Mouse (Mus musculus) spleen, adult 10 weeks (tissue): Measurements from ENCODE around the gene Zfp668. TPM values are rescaled to one million over a fixed set of nuclear protein-coding genes. Genes with fewer than 3 reads are reported as not detected.

Source experiments
- polyA plus RNA-seq: library from polyadenylated mRNA; stranded (reverse); fragments of 350-450 nt; fragmentation: Illumina TruSeq; extraction: RNeasy Lipid Tissue Mini Kit (QIAGEN cat#74804); gene quantifications from one replicate; pipeline ENCODE4 v1.2.3, GENCODE M21; 2015; ENCODE audit warnings: low replicate concordance; ENCODE audit not compliant: insufficient read depth

Gene Zfp668
- 4.0 TPM for polyA plus RNA-seq

GRCm38 (mm10) chr7:127876467-127877348 is at the start of gene Zfp668:
TSS of gene Zfp668 (minus strand) at chr7:127876828.

DNA sequence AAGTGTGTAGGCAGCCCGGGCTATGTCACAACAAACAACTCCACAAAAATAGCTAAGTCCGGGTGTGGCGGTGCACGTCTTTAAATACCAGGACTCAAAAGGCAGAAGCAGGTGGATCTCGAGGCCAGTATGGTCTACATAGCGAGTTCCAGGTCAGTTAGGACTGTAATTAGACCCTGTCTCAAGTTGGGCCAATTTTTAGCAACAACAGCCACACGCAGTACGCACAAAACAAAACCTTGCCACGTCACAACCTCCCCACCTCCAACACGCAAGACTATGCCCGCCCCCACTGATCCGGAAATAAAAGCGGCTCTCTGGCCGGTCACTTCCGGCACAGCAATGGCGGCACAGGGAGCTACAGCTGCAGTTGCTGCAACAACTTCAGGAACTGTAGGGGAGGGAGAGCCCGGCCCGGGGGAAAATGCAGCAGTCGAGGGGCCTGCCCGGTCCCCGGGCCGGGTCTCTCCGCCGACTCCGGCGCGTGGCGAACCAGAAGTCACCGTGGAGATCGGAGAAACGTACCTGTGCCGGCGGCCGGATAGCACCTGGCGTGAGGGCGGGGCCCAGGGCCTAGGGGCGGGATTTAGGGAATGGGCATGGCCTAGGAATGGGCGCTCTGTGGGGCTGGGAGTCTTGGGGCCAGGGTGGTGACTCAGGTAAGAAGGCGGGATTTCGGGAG is 35.7 kb upstream of the Zfp668 start, which contains the start of gene Kat8:
TSS of gene Kat8 (plus strand) at position 327 of the 682 bp plus-strand sequence.

GRCm38 (mm10) chr7:127903971-127904796 is 27.6 kb upstream of the Zfp668 start, which contains the start of gene Bckdk:
TSS of gene Bckdk (plus strand) at chr7:127904082.

GRCm38 (mm10) chr7:127895442-127895841 is 18.8 kb upstream of the Zfp668 start, which contains the start of the genes Gm21974 and Vkorc1:
TSS of gene Gm21974 (minus strand) at chr7:127895454.
TSS of gene Vkorc1 (minus strand) at chr7:127895617.

GRCm38 (mm10) chr7:127890798-127891197 is 14.2 kb upstream of the Zfp668 start, which contains the start of gene Prss53:
TSS of gene Prss53 (minus strand) at chr7:127890970.

DNA sequence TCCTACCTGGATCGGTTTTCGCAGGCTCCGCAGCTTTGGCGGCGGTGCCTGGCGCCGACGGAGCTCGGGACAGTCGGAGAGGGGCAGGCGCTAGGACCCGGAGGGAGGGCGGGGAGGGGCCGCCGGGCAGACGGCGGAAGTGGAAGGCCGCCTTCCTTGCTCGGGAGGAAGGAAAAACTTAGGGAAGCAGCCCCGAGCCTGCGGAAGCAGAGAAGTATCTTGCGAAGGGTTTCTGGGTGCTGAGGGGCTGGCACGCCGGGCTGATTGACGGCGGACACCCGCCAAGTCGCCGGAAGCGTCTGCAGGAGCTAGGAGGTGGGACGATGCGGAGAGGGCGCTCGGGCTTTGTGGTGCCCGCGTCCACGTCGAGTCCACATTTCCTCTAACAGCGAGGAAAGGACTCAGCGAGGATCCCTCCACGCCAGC is 574 bp downstream of the Zfp668 start, which contains the start of gene Zfp646:
TSS of gene Zfp646 (plus strand) at position 181 of the 426 bp plus-strand sequence.

DNA sequence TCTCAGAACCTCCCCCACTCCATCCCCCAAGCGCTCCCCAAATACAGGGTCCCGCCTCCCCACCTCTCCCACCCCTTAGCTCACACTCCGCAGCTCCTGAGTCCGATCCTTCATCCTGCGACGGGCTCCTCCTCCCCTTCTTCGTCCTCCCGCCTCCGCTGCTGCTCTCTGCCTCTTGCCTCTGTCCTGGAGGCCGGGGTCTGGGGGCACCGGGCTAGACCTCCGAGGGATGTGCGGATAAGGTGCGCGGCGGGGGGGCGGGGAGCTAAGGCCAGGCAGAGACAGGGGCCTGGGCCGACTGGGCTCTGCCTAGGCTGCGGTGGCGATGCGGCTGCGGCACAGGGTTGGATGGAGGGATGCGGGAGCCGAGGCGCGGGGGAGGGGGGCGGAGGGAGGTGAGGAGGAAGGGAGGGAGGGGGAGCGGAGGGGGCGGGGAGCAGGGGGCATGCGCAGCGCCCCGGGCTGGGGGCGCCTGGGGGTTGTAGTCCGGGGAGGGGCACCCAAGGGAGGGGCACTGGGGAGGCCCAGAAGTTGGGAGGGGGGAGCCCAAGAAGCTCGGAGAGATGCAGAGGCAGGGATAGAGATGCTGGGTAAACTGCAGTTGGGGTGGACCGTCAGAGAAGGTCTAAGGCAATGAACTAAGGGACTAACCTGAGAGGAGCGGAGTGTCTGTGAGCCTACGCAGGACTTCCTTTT is 52.3 kb downstream of the Zfp668 start, which contains the start of the genes Stx4a and Stx1b:
TSS of gene Stx4a (plus strand) at position 119 of the 696 bp plus-strand sequence.
TSS of gene Stx1b (minus strand) at position 374 of the 696 bp plus-strand sequence.

Other genes starting within 250 kb of the Zfp668 start
- 8.0 TPM for gene Bcl7c, start 167.9 kb downstream of the Zfp668 start, polyA plus RNA-seq
- gene Ctf1, start 164.1 kb downstream of the Zfp668 start, polyA plus RNA-seq, result not detected
- not detected for gene Ctf2, start 144.7 kb downstream of the Zfp668 start, polyA plus RNA-seq
- 6.2 TPM for gene Fbxl19, start 132.3 kb downstream of the Zfp668 start, polyA plus RNA-seq
- gene Orai3, start 107.0 kb downstream of the Zfp668 start, polyA plus RNA-seq, result 32.6 TPM
- gene Setd1a, start 100.2 kb downstream of the Zfp668 start, polyA plus RNA-seq, result 28.5 TPM
- not detected for gene Gm49388, start 91.2 kb downstream of the Zfp668 start, polyA plus RNA-seq
- gene Hsd3b7, start 76.2 kb downstream of the Zfp668 start, polyA plus RNA-seq, result 14.7 TPM
- 96.9 TPM for gene Stx4a, start 52.5 kb downstream of the Zfp668 start, polyA plus RNA-seq
- gene Stx1b, start 52.3 kb downstream of the Zfp668 start, polyA plus RNA-seq, result 1.5 TPM
- 37.8 TPM for gene Zfp646, start 607 bp downstream of the Zfp668 start, polyA plus RNA-seq
- gene Prss53, start 14.1 kb upstream of the Zfp668 start, polyA plus RNA-seq, result 0.25 TPM
- not detected for gene Gm21974, start 18.6 kb upstream of the Zfp668 start, polyA plus RNA-seq
- gene Vkorc1, start 18.8 kb upstream of the Zfp668 start, polyA plus RNA-seq, result 52.3 TPM
- 16.3 TPM for gene Bckdk, start 27.3 kb upstream of the Zfp668 start, polyA plus RNA-seq
- gene Kat8, start 35.7 kb upstream of the Zfp668 start, polyA plus RNA-seq, result 55.2 TPM
- gene Prss8, start 53.3 kb upstream of the Zfp668 start, polyA plus RNA-seq, result not detected
- 1.6 TPM for gene Prss36, start 69.9 kb upstream of the Zfp668 start, polyA plus RNA-seq
- gene Fus, start 90.6 kb upstream of the Zfp668 start, polyA plus RNA-seq, result 960 TPM
- 39.8 TPM for gene Pycard, start 117.0 kb upstream of the Zfp668 start, polyA plus RNA-seq
- gene Trim72, start 127.1 kb upstream of the Zfp668 start, polyA plus RNA-seq, result 0.18 TPM
- gene Itgam, start 185.8 kb upstream of the Zfp668 start, polyA plus RNA-seq, result 22.2 TPM
- gene Gm49368, start 185.9 kb upstream of the Zfp668 start, polyA plus RNA-seq, result 2.1 TPM